Mouse (Mus musculus) heart, embryonic 16.5 days (tissue): Measurements from ENCODE around the gene Ttll13. TPM values are rescaled to one million over a fixed set of nuclear protein-coding genes. Genes with fewer than 3 reads are reported as not detected.

Experiments used
- ATAC-seq: fragments of 200-750 bp; cut with Nextera tagmentation; replicated peaks from 2 replicates; pipeline ENCODE4 v1.8.0; 2017; ENCODE audit warnings: moderate number of reproducible peaks; ENCODE audit not compliant: insufficient read depth, low FRiP score; ENCODE audit errors: extremely low read depth
- H3K27ac ChIP-seq: fragments of 300-500 bp; sonication (generic); 2 replicates; pipeline ENCODE4 v1.5.1; 2014; ENCODE audit warnings: mild to moderate bottlenecking, low read length, control low read depth, moderate library complexity
- H3K27me3 ChIP-seq: fragments of 300-500 bp; sonication (generic); 2 replicates; pipeline ENCODE4 v1.6.1; 2014; ENCODE audit warnings: low read length, mixed read lengths; ENCODE audit not compliant: control insufficient read depth, insufficient read depth
- H3K36me3 ChIP-seq: fragments of 300-500 bp; sonication (generic); 2 replicates; pipeline ENCODE4 v1.6.1; 2014; ENCODE audit not compliant: control insufficient read depth, insufficient read depth
- H3K4me1 ChIP-seq: fragments of 300-500 bp; sonication (generic); 2 replicates; pipeline ENCODE4 v1.6.1; 2014; ENCODE audit warnings: low read length, mixed read lengths; ENCODE audit not compliant: control insufficient read depth, insufficient read depth
- H3K4me2 ChIP-seq: fragments of 300-500 bp; sonication (generic); 2 replicates; pipeline ENCODE4 v1.6.1; 2014; ENCODE audit warnings: low read depth, mild to moderate bottlenecking, control low read depth, low read length
- H3K4me3 ChIP-seq: fragments of 300-500 bp; sonication (generic); 2 replicates; pipeline ENCODE4 v1.5.1; 2014; ENCODE audit warnings: mild to moderate bottlenecking, control low read depth, low read length
- H3K9ac ChIP-seq: fragments of 300-500 bp; sonication (generic); 2 replicates; pipeline ENCODE4 v1.6.1; 2014; ENCODE audit warnings: low read length, control low read depth
- H3K9me3 ChIP-seq: fragments of 300-500 bp; sonication (generic); replicated peaks from 2 replicates; pipeline ENCODE4 v1.6.1; 2016; ENCODE audit warnings: low read length; ENCODE audit not compliant: control insufficient read depth
- WGBS: fragments of 180-500 bp; shearing (Covaris S2); extraction: QIAGEN DNeasy Blood & Tissue Kit; methylation state at CpG from one replicate; pipeline ENCODE4 v1.1.7; 2014; 5-methylcytosine and 5-hydroxymethylcytosine counted together
- polyA plus RNA-seq: library from polyadenylated mRNA; unstranded; fragments of >200 nt; fragmentation: Nextera tagmentation; extraction: Ambion mirVana; gene quantifications from 2 replicates; pipeline ENCODE4 v1.2.1, GENCODE M21; 2015

The Ttll13 gene
- polyA plus RNA-seq, 1 experiment from 2014 or later, result 0.60 TPM

DNA sequence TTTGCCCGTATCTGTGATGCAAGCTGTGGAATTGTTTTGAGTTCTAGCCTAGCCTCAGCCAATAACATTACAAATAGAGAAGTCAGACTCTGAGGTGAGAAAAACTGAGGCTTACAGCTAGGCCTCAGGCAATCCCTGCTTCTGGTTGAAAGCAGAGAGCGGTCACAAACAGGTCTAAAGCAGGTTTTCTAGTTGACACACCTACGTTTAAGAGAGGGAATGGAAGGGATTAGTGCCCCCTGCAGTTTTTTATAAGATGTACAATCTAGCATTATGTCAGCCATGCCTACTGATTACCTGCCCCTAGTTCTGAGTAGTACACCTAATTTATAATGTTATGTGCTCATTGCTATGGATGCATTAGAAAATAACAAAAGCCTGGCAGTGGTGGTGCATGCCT lies 61.6 kb downstream of the Ttll13 start:
- no peak for ATAC-seq
- no peaks in the 10 kb centered on the region for H3K4me1 ChIP-seq
- H3K27ac ChIP-seq, result no peak overlapping the region
- H3K4me3 ChIP-seq, result no peak overlapping the region
- H3K9me3 ChIP-seq, result no peaks in the 10 kb centered on the region
- no peak overlapping the region for H3K9ac ChIP-seq
- WGBS, result 84% methylated on average over 3 of the region's 3 CpGs
- no peaks in the 10 kb centered on the region for H3K27me3 ChIP-seq
- peaks cover 68% of the 10 kb centered on the region for H3K36me3 ChIP-seq
- no peak overlapping the region for H3K4me2 ChIP-seq

Other genes starting within 250 kb of the Ttll13 start
- 12.4 and 12.6 TPM in 2 replicates for gene Zfp710, start 221.6 kb upstream of the Ttll13 start, polyA plus RNA-seq
- gene Idh2, start 131.0 kb upstream of the Ttll13 start, polyA plus RNA-seq, result 2,779 and 2,782 TPM in 2 replicates
- gene Sema4b, start 59.5 kb upstream of the Ttll13 start, polyA plus RNA-seq, result 12.1 and 14.4 TPM in 2 replicates
- 65.6 and 65.9 TPM in 2 replicates for gene Cib1, start 13.6 kb upstream of the Ttll13 start, polyA plus RNA-seq
- 3.2 and 4.2 TPM in 2 replicates for gene Gdpgp1, start 13.5 kb upstream of the Ttll13 start, polyA plus RNA-seq
- 39.8 and 45.0 TPM in 2 replicates for gene Ngrn, start 14.8 kb downstream of the Ttll13 start, polyA plus RNA-seq
- 10.3 and 12.7 TPM in 2 replicates for gene Vps33b, start 23.3 kb downstream of the Ttll13 start, polyA plus RNA-seq
- gene Prc1, start 48.1 kb downstream of the Ttll13 start, polyA plus RNA-seq, result 138 and 164 TPM in 2 replicates
- 6.5 and 7.6 TPM in 2 replicates for gene Rccd1, start 78.1 kb downstream of the Ttll13 start, polyA plus RNA-seq
- gene Unc45a, start 94.6 kb downstream of the Ttll13 start, polyA plus RNA-seq, result 20.6 and 25.3 TPM in 2 replicates
- gene Hddc3, start 96.7 kb downstream of the Ttll13 start, polyA plus RNA-seq, result 20.1 and 20.7 TPM in 2 replicates
- 15.0 and 17.4 TPM in 2 replicates for gene Man2a2, start 125.0 kb downstream of the Ttll13 start, polyA plus RNA-seq
- gene Fes, start 141.6 kb downstream of the Ttll13 start, polyA plus RNA-seq, result 14.1 and 15.4 TPM in 2 replicates
- 11.0 and 14.3 TPM in 2 replicates for gene Furin, start 159.1 kb downstream of the Ttll13 start, polyA plus RNA-seq